Mouse (Mus musculus): ENCODE measurements at regions not wholly inside any gene's neighbourhood (a gene's known extent, or its start where the extent isn't known, plus 50 kb on each side); places are given as distances from the start of the nearest gene placed in this dataset.

DNA sequence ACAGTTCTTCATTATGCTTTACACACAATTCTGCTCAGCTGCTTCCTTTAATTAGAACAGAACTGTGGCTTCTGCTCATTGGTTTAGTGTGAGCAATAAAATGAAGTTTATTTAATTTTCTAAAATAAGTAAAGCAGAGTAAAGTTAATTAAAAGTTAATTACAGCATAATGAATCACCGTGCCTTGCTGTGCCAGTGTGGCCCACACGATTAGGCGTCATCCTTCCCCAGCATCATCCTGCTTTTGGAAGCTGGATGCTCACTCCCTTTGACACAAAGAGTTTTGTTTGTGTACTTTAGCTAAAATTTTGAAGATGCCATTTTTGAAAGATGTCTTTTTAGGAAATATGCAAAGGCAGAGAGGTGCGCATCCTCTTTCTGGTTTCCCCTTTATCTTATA is 316.4 kb downstream of the Tfec start (continued):
- TF ChIP-seq ZC3H11A (IDR thresholded peaks at IDR 0.05; ENCODE audit: low read depth, low read length), result no peak
- TF ChIP-seq KAT2A (IDR thresholded peaks at IDR 0.05; ENCODE audit: insufficient replicate concordance, low read length), result no peak

DNA sequence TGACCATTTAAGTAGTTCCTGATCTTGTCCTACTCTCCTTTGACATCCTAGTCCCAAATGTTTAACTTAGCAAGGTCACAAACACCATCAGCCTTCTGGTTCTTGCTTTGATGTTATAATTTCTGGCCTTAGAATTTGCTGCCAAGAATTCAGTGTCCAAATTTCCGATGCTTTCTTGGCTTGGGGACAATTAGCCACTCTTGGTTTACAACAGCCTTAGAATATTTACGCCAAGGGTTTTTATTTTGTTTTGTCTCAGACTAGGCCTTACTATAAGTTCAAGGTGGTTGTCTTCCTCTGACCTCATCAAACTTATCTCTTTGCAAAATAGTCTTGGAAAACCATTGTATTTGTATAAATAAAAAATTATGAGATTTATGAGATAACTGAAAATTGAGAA is 322.4 kb downstream of the Tfec start:
- DNase-seq (ENCODE audit: extremely low read depth), result no peak
- in situ Hi-C loops (cut with MboI; ENCODE audit: low pct_ligation_motif_present, low pct_unique_long_range_greater_than_20kb, low sequenced_read_pairs), result no loop called here
- Histone ChIP-seq H3K79me2 (replicated peaks; ENCODE audit: control insufficient read depth, extremely low read depth, insufficient read depth, poor library complexity, severe bottlenecking) (no peaks in the 10 kb centered on the region), H3K9me3 (replicated peaks; ENCODE audit: low read length) (no peaks in the 10 kb centered on the region), H3K27ac (ENCODE audit: insufficient read depth, low read depth) (no peak overlapping the region), H3K27me3 (replicated peaks) (no peaks in the 10 kb centered on the region), H3K4me2 (ENCODE audit: insufficient read depth, low read depth, poor library complexity, severe bottlenecking) (no peak overlapping the region), H3K9ac (ENCODE audit: insufficient read depth, low read depth) (no peak overlapping the region), H3K4me1 (ENCODE audit: control insufficient read depth in 1 of 2, insufficient read depth in 2 of 2) (no peaks in the 10 kb centered on the region), H3K4me3 (replicated peaks in 1 of 3; ENCODE audit: low read depth in 2 of 3, low read length in 2 of 3, poor library complexity in 1 of 3) (no peak overlapping the region), H3K36me3 (replicated peaks in 1 of 2; ENCODE audit: control insufficient read depth in 1 of 2, insufficient read depth in 1 of 2, low read length in 1 of 2) (no peaks in the 10 kb centered on the region)
- dilution Hi-C loops (cut with MboI; ENCODE audit: extremely low pct_ligation_motif_present, extremely low pct_unique_long_range_greater_than_20kb, low sequenced_read_pairs), result no loop called here
- TF ChIP-seq TBP (conservative IDR thresholded peaks at IDR 0.05; ENCODE audit: low read depth, low read length) (no peak), IRF4 (IDR thresholded peaks at IDR 0.05; ENCODE audit: low read depth, low read length) (no peak), SIN3A (IDR thresholded peaks at IDR 0.05; ENCODE audit: low read length) (no peak), JUND (conservative IDR thresholded peaks at IDR 0.05; ENCODE audit: low read depth, low read length) (no peak), ZC3H11A (IDR thresholded peaks at IDR 0.05; ENCODE audit: low read depth, low read length) (no peak), CTCF (conservative IDR thresholded peaks at IDR 0.05 in 1 of 2, IDR thresholded peaks at IDR 0.05 in 1 of 2; ENCODE audit: low read depth in 2 of 2, low read length in 2 of 2) (no peak)

DNA sequence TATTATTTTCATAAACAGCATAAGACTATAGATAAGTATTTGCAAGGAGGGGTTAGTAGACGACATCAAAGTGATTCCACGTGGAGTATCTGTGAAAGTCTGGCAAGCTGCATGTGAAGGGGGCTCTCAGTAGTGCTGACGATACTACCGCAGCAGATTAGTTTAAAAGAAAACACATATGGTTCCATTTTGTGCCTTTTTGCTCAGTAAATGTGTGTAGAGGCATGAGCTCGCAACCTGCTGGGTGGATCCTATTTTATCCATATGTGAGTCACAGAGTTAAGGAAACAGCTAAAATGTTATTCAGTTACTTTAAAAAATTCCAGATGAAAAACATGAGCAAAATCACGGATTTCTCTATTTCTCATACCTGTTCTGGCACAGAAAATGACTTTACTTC is 325.4 kb downstream of the Tfec start:
- H3K79me2 ChIP-seq (replicated peaks; ENCODE audit: control insufficient read depth, extremely low read depth, insufficient read depth, poor library complexity, severe bottlenecking), result no peaks in the 10 kb centered on the region
- in situ Hi-C loops (cut with MboI; ENCODE audit: low pct_ligation_motif_present, low pct_unique_long_range_greater_than_20kb, low sequenced_read_pairs) (no loop called here), dilution Hi-C loops (cut with MboI; ENCODE audit: extremely low pct_ligation_motif_present, extremely low pct_unique_long_range_greater_than_20kb, low sequenced_read_pairs) (no loop called here)
- H3K27me3 ChIP-seq (replicated peaks), result no peaks in the 10 kb centered on the region
- no peak for DNase-seq (ENCODE audit: extremely low read depth)
- no peak for TF ChIP-seq BHLHE40 (IDR thresholded peaks at IDR 0.05; ENCODE audit: low read depth, low read length)
- TF ChIP-seq RAD21 (IDR thresholded peaks at IDR 0.05; ENCODE audit: low read depth, low read length), result no peak
- H3K36me3 ChIP-seq (replicated peaks in 1 of 2; ENCODE audit: control insufficient read depth in 1 of 2, insufficient read depth in 1 of 2, low read length in 1 of 2), result no peaks in the 10 kb centered on the region
- no peak overlapping the region for H3K9ac ChIP-seq (ENCODE audit: insufficient read depth, low read depth)
- no peaks in the 10 kb centered on the region for H3K9me3 ChIP-seq (replicated peaks; ENCODE audit: low read length)
- no peak overlapping the region for H3K4me2 ChIP-seq (ENCODE audit: insufficient read depth, low read depth, poor library complexity, severe bottlenecking)
- no peaks in the 10 kb centered on the region for H3K4me1 ChIP-seq (ENCODE audit: control insufficient read depth in 1 of 2, insufficient read depth in 2 of 2)
- H3K4me3 ChIP-seq (replicated peaks in 1 of 3; ENCODE audit: low read depth in 2 of 3, low read length in 2 of 3, poor library complexity in 1 of 3), result no peak overlapping the region
- H3K27ac ChIP-seq (ENCODE audit: insufficient read depth, low read depth), result no peak overlapping the region

DNA sequence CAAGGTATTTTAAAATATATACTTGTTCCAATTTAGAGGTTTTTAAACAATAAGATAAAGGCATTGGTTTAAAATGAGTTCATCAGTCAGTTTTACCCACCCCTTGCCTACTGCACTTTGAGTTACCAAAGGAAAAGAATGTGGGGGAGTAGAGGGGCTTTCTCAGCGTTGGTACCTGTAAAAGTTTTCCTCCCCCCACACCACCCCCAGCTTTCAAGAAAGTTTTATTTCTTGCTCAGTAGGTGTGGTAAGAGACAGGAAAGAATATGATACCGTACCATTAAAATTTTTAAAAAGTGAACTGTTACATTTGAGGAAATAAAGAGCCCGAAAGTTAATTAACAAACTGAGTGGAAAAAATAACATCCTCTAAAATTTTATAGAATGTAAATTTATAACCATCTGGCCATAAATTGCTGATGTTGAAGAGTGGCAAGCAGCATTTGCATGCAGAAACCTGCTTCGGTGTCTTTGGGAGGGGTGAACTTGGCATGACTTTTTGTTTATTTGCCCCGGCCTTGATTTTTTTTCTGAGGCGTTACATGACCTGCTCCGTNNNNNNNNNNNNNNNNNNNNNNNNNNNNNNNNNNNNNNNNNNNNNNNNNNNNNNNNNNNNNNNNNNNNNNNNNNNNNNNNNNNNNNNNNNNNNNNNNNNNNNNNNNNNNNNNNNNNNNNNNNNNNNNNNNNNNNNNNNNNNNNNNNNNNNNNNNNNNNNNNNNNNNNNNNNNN is 346.1 kb downstream of the Tfec start:
- dilution Hi-C loops (cut with MboI; ENCODE audit: extremely low pct_ligation_motif_present, extremely low pct_unique_long_range_greater_than_20kb, low sequenced_read_pairs) (no loop called here), in situ Hi-C loops (cut with MboI; ENCODE audit: low pct_ligation_motif_present, low pct_unique_long_range_greater_than_20kb, low sequenced_read_pairs) (no loop called here)

More for the DNA sequence above, 346.1 kb downstream of the Tfec start:
- Histone ChIP-seq H3K27me3 (replicated peaks) (no peaks in the 10 kb centered on the region), H3K27ac (ENCODE audit: insufficient read depth, low read depth) (no peak overlapping the region), H3K4me2 (ENCODE audit: insufficient read depth, low read depth, poor library complexity, severe bottlenecking) (no peak overlapping the region), H3K9me3 (replicated peaks; ENCODE audit: low read length) (no peaks in the 10 kb centered on the region), H3K9ac (ENCODE audit: insufficient read depth, low read depth) (no peak overlapping the region), H3K79me2 (replicated peaks; ENCODE audit: control insufficient read depth, extremely low read depth, insufficient read depth, poor library complexity, severe bottlenecking) (no peaks in the 10 kb centered on the region), H3K36me3 (replicated peaks in 1 of 2; ENCODE audit: control insufficient read depth in 1 of 2, insufficient read depth in 1 of 2, low read length in 1 of 2) (no peaks in the 10 kb centered on the region), H3K4me3 (replicated peaks in 1 of 3; ENCODE audit: low read depth in 2 of 3, low read length in 2 of 3, poor library complexity in 1 of 3) (no peak overlapping the region), H3K4me1 (ENCODE audit: control insufficient read depth in 1 of 2, insufficient read depth in 2 of 2) (no peaks in the 10 kb centered on the region)
- TF ChIP-seq CHD2 (IDR thresholded peaks at IDR 0.05; ENCODE audit: low read length), result no peak
- no peak for TF ChIP-seq PAX5 (IDR thresholded peaks at IDR 0.05; ENCODE audit: low read length)
- TF ChIP-seq USF1 (IDR thresholded peaks at IDR 0.05; ENCODE audit: low read depth, low read length), result no peak
- TF ChIP-seq NRF1 (IDR thresholded peaks at IDR 0.05; ENCODE audit: low read depth, low read length), result no peak
- no peak for TF ChIP-seq MYC (IDR thresholded peaks at IDR 0.05; ENCODE audit: low read depth, low read length)
- no peak for TF ChIP-seq ELF1 (IDR thresholded peaks at IDR 0.05; ENCODE audit: low read depth, low read length)
- TF ChIP-seq BHLHE40 (IDR thresholded peaks at IDR 0.05; ENCODE audit: low read depth, low read length), result no peak
- TF ChIP-seq CTCF (conservative IDR thresholded peaks at IDR 0.05 in 1 of 2, IDR thresholded peaks at IDR 0.05 in 1 of 2; ENCODE audit: low read depth in 2 of 2, low read length in 2 of 2), result no peak
- no peak for TF ChIP-seq UBTF (IDR thresholded peaks at IDR 0.05; ENCODE audit: low read depth, low read length)
- TF ChIP-seq KAT2A (IDR thresholded peaks at IDR 0.05; ENCODE audit: insufficient replicate concordance, low read length), result no peak
- TF ChIP-seq GABPA (IDR thresholded peaks at IDR 0.05; ENCODE audit: insufficient replicate concordance, low read depth, low read length), result no peak
- no peak for TF ChIP-seq JUN (IDR thresholded peaks at IDR 0.05; ENCODE audit: insufficient read depth, low read depth, low read length)
- no peak for TF ChIP-seq CHD1 (IDR thresholded peaks at IDR 0.05; ENCODE audit: low read depth, low read length)
- no peak for TF ChIP-seq ZMIZ1 (IDR thresholded peaks at IDR 0.05; ENCODE audit: low read depth, low read length)
- TF ChIP-seq SIN3A (IDR thresholded peaks at IDR 0.05; ENCODE audit: low read length), result no peak
- no peak for DNase-seq (ENCODE audit: extremely low read depth)

Measured in CH12.LX (cell line).